Mouse (Mus musculus): Measurements from ENCODE around the gene Mthfd2l.

The Mthfd2l gene

DNA sequence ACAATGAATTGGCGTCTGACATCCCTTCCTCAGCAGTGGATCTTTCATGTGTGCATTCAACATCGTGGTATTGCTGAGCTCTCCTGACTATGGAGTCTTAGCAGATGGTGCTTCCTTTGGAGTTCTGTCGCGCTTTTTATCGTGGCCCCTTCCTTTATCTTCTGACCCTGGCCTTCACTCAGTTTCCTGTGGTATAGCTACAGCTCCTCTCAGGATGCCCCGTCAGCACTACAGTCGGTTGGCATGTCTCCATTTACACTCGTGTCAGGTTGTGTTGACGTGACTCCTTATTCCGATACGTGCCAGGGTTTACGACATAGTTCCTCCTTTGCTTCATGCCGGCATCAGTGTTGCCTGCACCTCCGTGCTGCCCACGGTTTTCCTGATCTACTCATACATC is 18.6 kb downstream of the Mthfd2l start:
- DNase-seq (ENCODE audit: low spot score) = no peak

DNA sequence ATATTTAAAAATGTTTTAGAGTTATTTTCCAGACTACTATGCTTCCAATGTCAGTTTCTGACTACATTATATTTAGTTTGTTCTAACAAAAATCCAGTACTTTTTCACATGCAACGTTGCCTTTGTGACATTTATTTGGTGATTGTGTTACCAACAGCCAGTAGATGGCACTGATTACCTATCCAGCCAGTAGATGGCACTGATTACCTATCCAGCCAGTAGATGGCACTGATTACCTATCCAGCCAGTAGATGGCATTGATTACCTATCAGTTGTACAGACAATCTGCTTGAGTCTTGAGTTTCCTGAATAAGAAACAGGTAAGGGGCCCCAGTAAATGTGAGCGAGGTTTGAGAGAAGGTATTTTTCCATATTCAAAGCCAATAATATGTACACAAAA is 20.6 kb downstream of the Mthfd2l start:
- peak; percentile 75 for DNase-seq (ENCODE audit: low spot score)

DNA sequence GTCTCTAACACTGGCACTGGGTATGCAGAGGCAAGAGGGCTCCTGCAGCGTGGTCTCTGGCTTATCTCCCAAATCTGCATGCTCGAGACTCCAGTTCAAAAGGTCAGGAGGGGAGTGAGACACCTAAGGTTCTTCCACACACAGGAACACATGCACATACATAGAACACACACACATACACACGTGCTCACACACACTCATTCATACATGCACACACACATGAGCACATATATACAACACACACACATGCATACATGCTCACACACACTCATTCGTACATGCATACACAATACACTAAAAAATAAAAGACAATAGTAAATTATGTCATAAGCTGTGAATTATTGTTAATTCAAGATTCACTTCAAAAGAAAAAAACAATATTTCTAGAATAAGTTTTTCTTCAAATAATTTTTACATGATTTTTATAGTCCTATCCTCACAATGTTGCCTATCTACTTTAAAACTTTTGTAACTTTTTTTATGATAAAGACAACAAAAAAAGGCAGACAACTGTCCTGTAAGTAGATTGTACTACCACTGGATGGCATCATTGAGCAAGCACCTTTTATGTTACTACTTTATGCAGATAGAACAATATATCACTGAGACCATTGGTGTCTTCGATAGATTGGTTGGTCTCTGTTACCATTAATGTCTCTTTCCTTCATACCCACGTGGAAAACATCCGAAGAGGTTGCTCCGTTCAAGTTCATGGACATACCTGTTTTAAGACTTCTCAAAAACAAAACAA is 22.0 kb downstream of the Mthfd2l start:
- DNase-seq (ENCODE audit: low spot score) = no peak

DNA sequence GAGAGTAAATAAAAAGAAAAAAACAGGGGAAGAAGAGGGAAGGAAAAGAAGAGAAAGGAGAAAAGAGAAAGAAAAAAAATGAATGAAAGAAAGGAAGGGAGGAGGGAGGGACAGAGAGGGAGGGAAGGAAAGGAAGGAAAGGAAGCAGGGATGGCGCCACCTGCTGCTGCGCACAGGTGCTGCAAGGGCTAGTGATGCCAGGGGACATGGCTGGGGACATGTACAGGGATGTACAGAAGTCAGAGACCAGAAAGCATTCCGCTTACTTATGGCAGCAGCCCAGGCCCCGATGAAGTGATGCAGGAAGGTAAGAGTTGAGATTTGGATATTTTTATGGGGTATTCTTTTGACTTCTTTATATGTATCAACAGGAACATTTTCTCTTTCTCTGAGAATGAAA is 33.4 kb downstream of the Mthfd2l start:
- no peak for DNase-seq (ENCODE audit: low spot score)

DNA sequence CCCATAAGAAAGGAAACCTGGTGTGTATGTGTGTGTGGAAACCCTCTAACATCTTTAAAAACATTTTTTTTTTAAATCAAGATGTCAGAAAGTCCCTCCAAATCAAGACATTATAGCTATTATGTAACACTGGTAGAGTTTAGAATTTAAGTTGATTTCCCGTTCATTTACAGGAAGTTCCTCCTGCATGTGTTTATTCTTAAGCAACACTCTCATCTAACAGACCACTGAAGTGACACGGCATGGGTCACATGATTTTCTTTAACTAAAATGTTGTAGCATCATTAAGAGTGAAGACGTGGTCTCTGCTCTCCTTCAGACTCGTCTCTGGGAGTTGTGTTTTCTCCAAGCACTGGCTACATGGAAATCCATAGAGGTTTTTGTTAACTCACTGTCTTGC is 33.8 kb downstream of the Mthfd2l start:
- no peak for DNase-seq (ENCODE audit: low spot score)

DNA sequence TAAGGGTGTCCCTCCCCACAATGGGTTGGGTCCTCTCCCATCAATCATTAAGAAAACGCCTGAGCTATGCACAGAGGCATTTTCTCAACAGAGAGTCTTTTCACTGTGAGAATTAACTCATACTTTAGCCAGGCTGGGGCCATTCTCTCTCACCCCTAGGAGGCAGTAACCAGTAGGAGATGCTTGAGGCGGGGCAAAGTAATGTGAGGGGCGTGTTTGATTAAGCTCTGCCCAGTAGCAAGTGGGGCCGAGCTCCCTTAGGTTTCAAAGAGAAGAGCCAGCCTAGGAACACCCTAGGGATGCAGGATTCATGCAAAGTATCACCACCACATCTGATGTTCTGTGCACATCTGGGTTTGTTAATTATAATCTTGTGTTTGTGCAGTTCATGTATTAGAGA is 34.5 kb downstream of the Mthfd2l start:
- no peak for DNase-seq (ENCODE audit: low spot score)

DNA sequence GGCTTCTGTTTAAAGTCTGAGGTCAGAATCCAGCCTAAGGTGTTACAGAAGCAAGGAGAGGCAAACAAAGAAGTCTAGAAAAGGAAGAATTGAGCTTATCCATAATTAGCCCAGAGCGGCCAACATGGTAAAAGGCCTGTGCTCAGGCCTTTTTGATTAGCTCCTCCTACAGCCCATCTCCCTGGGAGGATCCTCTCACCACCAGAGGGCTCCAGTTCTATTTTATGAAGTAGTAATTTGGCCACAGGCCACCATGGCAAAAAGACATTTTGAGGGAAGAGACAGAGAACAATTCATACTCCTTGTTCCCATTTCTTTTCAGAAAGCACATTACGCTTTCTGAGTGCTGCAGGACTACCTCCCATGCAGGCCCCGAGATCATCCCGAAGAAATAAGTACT is 46.3 kb downstream of the Mthfd2l start:
- peak; percentile 83 for DNase-seq (ENCODE audit: low spot score)

DNA sequence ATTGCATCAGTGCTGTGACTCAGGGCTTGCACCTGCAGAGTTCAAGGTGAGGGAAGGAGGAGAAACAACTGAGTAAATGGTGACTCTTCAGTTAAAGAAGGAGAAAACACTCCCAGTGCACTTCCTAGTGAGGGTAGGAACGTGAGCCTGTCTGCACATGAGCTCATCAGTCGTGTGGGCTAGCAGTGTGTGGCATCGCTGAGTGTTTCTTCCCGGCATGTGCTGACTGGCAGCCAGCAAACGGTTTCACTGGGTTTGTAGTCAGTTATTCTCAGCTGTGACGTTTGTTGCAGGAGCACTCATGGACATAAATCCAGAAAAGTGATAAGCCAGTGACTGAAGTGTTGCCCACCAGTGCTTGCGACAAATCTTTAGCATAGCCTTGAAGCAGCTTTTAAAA is 49.4 kb downstream of the Mthfd2l start:
- no peak for DNase-seq (ENCODE audit: low spot score)

DNA sequence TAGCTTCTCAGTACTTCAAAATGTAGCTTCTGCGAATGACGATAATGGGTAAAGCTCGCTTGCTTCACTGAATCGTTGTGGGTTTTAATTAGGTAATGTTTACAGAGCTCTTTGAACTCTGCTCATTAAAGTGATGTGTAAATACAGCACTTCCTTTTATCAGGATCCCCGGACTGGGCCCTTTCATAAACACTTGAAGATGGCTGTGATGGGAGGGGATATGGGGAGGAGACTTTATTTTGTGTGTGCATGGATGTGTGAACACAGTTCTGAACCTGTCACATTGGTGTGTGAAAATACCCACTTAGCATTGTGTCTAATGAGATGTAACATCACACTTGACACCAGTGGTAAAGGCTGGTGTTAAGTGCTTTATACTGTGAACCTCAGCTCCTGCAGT is 56.7 kb downstream of the Mthfd2l start:
- no peak for DNase-seq (ENCODE audit: low spot score)

DNA sequence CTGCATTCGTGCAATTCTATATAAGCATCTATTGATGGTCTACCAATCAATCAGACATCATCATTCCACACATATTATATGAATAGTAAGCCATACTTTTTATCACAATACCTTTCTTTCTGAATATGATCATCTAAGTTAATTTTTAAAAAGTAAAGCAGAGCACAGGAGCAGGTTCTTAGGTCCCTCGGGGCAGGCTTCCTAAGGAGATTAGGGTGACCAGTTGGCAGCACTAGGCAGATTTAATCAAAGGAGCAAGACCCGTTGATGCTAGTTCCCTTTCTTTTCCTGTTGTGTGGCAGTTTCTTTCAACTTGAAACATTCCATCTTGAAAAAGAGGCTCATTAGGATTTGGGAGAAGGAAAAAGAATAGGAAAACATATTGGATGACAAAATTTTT is 57.2 kb downstream of the Mthfd2l start:
- DNase-seq (ENCODE audit: low spot score) = no peak

DNA sequence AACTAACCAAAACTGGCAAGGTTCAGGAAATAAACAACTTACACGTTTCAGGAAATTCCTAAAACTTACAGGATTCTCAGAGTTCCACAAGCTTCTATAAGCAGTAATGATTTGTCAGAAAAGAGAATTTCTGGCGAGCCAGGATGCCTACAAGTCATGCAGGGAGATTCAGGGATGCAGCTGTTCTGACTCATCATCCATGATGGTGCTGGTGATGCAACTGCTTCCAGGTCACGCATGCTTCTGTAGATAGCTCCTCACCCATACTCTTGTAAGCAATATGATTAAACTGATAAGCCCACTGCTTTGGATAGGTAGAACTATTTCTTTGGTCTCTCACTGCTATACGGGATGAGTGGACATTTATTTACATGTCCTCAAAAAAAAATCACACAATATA is 57.7 kb downstream of the Mthfd2l start:
- DNase-seq (ENCODE audit: low spot score) = no peak

DNA sequence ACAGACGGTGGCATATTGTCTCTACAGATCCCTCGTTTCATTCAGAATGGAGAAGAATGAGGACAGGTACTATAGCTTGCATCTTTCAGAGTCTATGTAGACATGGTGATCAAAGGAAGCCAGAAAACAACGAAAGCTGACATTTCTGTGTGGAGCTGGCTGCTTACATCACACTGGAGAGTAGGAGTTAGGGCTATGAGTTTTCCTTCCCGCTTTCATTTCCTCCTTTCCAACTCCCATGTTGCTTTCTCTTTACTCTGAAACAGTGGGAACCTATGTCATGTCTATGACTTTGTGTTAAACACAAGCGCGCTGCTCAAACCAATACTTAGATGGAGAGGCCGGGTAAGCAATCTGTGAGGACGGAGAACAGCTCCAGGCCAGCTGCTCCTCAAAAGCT is 69.0 kb downstream of the Mthfd2l start:
- DNase-seq (ENCODE audit: low spot score) = no peak

DNA sequence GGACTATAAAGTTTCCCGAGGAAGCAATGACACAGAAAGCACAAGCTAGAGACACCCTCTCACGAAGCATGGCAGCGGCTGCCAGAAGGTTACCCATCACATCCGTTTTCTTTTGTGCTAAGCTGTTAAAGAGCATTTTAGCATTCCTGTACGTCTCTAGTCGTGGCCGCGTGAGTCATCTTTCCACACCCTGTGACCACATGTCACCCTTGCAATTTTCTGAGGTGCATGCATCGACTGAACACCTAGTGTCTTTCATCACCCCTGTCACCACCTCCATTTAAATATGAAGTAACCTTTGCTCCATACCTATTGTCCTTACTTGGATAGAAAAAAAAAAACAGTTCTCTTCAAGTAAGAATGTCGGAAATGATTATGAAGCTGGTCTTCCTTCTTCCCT is 84.3 kb downstream of the Mthfd2l start:
- DNase-seq (ENCODE audit: low spot score) = no peak

DNA sequence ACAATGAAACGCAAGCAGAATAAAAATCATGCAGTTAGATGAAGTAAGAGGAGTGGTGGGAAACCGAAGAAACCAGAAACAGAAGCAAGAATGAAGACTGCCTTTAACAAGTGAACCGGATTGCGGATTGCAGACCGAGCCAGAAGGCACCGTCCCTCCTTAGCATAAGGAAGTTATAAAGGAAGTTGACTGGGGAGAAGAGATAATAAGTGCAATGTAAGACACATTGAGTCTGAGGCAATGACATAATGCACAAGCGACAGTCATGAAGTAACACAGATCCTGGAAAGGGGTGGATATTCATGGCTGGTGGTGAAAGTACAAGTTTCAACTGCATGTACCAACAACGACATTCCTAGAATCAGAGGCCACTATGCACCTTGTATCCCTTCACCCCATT is 92.2 kb downstream of the Mthfd2l start:
- no peak for DNase-seq (ENCODE audit: low spot score)

DNA sequence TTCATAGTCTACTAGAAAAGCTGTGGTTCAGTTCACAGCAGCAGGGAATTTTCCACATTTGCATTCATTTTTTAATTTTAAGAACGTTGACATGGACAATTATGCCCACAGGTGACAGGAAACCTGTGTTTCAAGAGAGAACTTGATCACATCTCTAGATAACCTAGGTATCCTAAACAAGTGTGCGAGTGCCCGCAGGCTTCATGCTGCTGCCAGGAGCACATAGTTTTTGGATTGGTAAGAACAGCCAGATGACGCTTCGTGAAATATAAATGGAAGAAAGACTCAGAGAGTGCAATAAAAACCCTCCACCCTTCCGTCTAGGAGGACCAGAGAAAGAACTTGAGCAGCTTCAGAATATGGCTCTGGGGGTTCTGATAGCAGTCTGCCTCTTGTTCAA is 96.2 kb downstream of the Mthfd2l start, which contains the start of gene Epgn:
Epgn (plus strand) TSS at position 301 of the 400 bp plus-strand sequence.
- no peak for DNase-seq (ENCODE audit: low spot score)

DNA sequence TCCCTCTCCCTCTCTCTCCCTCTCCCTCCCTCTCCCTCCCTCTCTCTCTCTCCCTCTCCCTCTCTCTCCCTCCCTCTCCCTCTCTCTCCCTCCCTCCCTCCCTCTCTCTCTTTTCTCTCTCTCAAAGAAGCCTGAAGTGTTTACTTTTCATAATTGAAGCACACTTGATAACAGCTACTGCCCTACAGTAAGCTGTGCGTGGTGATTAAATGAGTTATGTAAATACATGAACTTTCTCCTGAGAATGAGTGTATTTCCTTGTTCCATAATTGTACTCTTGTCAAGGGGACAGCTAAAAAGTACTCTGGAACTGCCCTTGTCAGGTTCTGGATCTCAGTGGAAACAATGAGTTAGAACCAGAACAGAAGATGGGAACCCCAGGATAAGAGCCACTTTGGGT is 96.9 kb downstream of the Mthfd2l start:
- DNase-seq (ENCODE audit: low spot score) = no peak

DNA sequence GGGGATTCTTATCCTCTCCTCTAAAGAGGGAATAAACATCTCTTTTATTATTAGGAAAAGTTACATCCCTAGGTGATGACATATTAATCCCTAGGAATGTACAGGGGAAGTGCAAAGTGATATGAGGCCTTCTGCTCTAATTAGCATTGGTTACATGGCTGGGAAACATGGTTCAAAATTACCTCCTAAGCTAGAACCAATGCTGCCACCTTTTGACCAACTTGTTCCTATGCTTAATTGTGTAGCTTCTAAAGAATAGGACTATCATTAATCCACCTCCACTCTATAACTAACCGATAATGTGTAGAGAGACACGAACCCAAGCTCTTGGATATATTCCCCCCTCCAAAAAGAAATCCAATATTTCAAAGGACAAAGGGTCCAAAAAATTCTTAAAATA is 99.7 kb downstream of the Mthfd2l start:
- peak; percentile 4 for DNase-seq (ENCODE audit: low spot score)

DNA sequence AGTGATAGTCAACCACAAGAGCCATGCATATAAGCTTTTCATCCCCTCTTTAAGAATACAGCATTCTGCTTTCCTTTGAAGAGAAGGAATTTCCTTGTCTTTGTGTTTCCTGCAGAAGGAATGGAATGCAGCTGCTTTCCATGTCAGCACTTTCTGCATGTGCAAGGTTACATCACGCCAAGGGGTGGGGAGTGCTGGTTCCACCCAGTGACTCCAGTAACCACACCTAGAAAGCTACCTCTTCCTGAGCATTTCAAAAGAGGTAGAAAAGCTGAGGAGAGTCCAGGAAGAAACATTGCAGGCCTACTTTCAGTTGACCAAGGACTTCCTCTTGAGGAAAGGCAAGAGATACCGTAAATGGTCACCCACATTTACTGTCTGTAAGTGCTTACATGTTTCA is 104.4 kb downstream of the Mthfd2l start:
- DNase-seq (ENCODE audit: low spot score) = no peak

DNA sequence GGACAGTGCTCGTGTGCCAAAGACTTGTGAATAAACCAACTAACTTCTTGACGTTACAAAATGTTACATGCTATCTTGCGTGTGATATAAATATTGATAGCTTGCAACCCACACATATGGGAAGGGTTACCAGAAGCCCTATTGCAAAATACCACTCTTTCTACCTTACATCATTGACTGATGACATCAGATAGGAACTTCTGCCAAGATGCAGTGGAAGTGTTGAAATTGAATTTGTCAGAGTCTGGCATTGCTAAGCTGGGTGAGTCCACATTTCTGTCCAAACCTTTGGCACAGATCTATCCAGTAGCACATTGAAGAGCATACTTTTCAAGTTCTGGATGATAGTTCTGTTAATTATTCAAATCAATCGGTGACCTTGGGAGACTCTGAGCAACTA is 105.7 kb downstream of the Mthfd2l start:
- DNase-seq (ENCODE audit: low spot score) = no peak

DNA sequence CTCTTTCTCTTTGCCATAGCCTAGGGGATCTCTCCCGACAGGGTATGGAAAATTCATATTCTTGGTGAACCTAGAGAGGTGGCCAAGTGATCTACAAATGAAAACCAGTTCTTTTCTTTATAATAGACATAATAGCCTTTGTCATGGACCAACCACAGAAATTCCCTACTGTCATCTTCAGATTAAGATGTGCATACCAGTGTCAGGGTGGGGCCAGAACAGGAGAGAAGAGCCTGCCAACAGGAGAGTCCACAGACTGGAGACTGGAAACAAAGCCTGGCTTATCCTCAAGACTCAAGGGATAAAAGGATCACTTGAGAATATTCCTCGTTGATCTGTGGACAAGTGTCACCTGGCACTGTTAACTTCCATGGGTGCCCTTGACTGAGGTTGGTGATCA is 106.8 kb downstream of the Mthfd2l start:
- no peak for DNase-seq (ENCODE audit: low spot score)

DNA sequence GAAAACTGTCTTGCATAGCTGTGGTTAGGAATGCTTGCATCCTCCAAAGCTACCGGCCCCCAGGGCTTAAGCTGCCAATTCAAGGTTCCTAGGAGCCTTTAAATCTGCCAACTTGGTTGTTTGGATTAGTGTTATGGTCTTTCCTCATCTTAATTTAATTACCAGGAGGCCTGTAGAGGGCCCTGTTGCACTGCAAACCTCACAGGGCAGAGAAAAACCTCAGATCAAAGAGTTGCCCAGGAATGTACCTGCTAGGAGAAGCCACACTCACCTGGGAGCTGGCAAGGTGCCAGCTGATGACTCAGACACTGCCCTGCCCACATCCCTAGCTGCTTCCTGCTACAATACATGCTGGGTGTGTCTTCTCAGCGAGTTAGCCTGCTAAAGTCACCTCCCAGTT is 107.6 kb downstream of the Mthfd2l start:
- peak; percentile 6 for DNase-seq (ENCODE audit: low spot score)

DNA sequence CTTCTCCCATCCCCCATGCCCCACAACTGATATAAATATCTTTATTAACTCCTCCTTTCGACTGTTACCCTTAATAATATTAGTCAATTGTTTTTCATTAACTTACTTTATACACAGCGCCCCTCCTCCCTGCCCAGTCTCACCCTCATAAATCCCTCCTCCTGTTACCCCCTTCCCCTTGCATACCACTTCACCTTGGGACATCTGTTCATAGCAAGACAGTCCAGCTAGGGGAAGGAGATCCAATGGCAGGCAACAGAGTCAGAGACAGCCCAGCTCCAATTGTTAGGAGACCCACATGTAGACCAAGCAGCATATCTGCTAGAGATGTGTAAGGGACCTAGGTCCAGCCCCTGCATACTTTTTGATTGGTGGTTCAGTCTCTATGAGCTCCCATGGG is 108.0 kb downstream of the Mthfd2l start:
- DNase-seq (ENCODE audit: low spot score) = no peak

DNA sequence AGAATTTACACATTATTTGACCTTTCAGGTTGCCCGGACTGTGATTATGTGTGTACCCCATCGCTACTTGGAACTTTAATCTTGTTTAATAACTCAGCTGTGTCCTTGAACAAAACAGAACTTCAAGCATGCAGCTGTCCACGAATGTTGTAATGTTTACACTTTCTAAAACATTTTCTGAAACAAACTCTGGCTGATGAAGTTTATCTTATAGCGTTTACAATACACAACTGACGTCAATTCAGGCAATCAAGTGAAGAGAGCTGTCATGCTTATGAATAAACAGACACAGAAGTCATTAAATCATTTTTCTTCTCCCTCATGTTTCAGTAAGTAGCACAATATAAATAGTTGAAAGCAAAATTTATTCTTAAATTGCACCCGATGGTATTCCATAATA is 117.1 kb downstream of the Mthfd2l start:
- DNase-seq (ENCODE audit: low spot score) = no peak

DNA sequence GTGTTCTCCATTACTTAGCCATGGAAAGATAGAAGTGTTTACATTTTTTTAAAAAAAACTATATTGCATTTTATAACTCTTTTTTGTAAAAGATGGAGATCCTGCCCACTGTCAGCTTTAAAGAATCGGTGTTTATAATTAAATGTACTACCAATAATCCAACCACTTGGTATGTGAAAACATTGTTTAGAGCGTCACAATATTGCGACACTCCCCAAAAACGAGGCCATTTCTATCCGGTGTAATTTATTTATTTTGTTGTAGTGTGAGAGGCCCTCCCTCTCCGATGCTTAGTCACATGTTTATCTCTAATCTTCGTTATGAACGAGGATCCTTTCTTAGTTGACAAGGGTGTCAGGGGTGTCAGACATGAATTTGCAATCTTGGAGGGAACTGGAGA is 117.5 kb downstream of the Mthfd2l start:
- DNase-seq (ENCODE audit: low spot score) = no peak
